Mouse (Mus musculus): ENCODE measurements around the gene Gpr157.

Gpr157 gene

GRCm38 (mm10) chr4:150117311-150117710 lies 30.1 kb downstream of the Gpr157 start:
- CTCF ChIA-PET: interaction anchor here in 3 of 4 experiments (0.6 to 1.9 kb wide), 7 partner anchors 18 to 90 kb away, joined by 3 to 5 read pairs (median 4); no protein-coding TSS in a partner anchor

GRCm38 (mm10) chr4:150118163-150118562 lies 31.0 kb downstream of the Gpr157 start:
- POLR2A ChIA-PET: interaction anchor here in 3 of 4 experiments (0.8 to 1.4 kb wide), 4 partner anchors 11 to 344 kb away, joined by 3 read pairs; no protein-coding TSS in a partner anchor
- CTCF ChIA-PET: interaction anchor here in 1 of 4 experiments (0.6 to 1.6 kb wide), 3 partner anchors 31 to 158 kb away, joined by 3 read pairs; partner anchors contain the start of gene Gpr157

More at GRCm38 (mm10) chr4:150117311-150117710, 30.1 kb downstream of the Gpr157 start:
- POLR2A ChIA-PET: interaction anchor here in 1 of 4 experiments (0.7 kb wide), 1 partner anchor 69 kb away, joined by 7 read pairs; no protein-coding TSS in a partner anchor

- CTCF ChIA-PET: interaction anchor here in 3 of 4 experiments (0.6 to 2.1 kb wide), 13 partner anchors 9 to 97 kb away, joined by 3 to 8 read pairs (median 3); partner anchors contain the start of gene Gpr157 (in 2 of the 3)
- POLR2A ChIA-PET: interaction anchor here in 3 of 4 experiments (0.5 to 1.4 kb wide), 16 partner anchors 10 to 344 kb away, joined by 3 to 5 read pairs (median 3); partner anchors contain the start of genes Gpr157 (in 1 of the 3) and H6pd (in 1 of the 3)
Measured at GRCm38 (mm10) chr4:150119055-150119454, 31.9 kb downstream of the Gpr157 start, which contains the start of gene Slc2a5. Gene Slc2a5, plus strand, starts transcription at chr4:150119283.

- POLR2A ChIA-PET: interaction anchor here in 3 of 4 experiments (0.5 to 1.4 kb wide), 10 partner anchors 15 to 345 kb away, joined by 3 to 4 read pairs (median 3); partner anchors contain the start of genes Gpr157 (in 1 of the 3) and H6pd (in 1 of the 3)
Measured at GRCm38 (mm10) chr4:150119640-150120039, 32.5 kb downstream of the Gpr157 start.

GRCm38 (mm10) chr4:150120173-150120833 lies 33.1 kb downstream of the Gpr157 start:
- POLR2A ChIA-PET: interaction anchor here in 3 of 4 experiments (1.0 to 1.3 kb wide), 5 partner anchors 10 to 111 kb away, joined by 3 to 8 read pairs (median 4); partner anchors contain the start of gene H6pd (in 1 of the 3)

More at GRCm38 (mm10) chr4:150119640-150120039, 32.5 kb downstream of the Gpr157 start:
- CTCF ChIA-PET: interaction anchor here in 3 of 4 experiments (0.6 to 2.1 kb wide), 10 partner anchors 10 to 96 kb away, joined by 3 to 8 read pairs (median 5); partner anchors contain the start of gene Gpr157 (in 1 of the 3)

GRCm38 (mm10) chr4:150121430-150121829 lies 34.3 kb downstream of the Gpr157 start:
- CTCF ChIA-PET: interaction anchor here in 3 of 4 experiments (0.6 to 1.1 kb wide), 8 partner anchors 15 to 407 kb away, joined by 3 to 6 read pairs (median 4); partner anchors contain the start of gene Gpr157 (in 1 of the 3)
- POLR2A ChIA-PET: interaction anchor here in 2 of 4 experiments (0.6 to 2.1 kb wide), 8 partner anchors 9 to 23 kb away, joined by 3 to 11 read pairs (median 4); no protein-coding TSS in a partner anchor

More at GRCm38 (mm10) chr4:150120173-150120833, 33.1 kb downstream of the Gpr157 start:
- CTCF ChIA-PET: interaction anchor here in 2 of 4 experiments (0.6 to 2.1 kb wide), 6 partner anchors 14 to 735 kb away, joined by 3 to 8 read pairs (median 5); no protein-coding TSS in a partner anchor

GRCm38 (mm10) chr4:150122476-150122875 lies 35.3 kb downstream of the Gpr157 start:
- CTCF ChIA-PET: interaction anchor here (0.6 to 1.1 kb wide), 5 partner anchors 14 to 90 kb away, joined by 3 to 4 read pairs (median 3); no protein-coding TSS in a partner anchor
- POLR2A ChIA-PET: interaction anchor here in 1 of 4 experiments (0.9 to 2.1 kb wide), 3 partner anchors 8 to 91 kb away, joined by 4 to 11 read pairs (median 5); no protein-coding TSS in a partner anchor

GRCm38 (mm10) chr4:150126373-150126772 lies 39.2 kb downstream of the Gpr157 start:
- ChIA-PET POLR2A (interaction anchor here in 2 of 4 experiments (0.7 to 1.7 kb wide), 4 partner anchors 18 to 34 kb away, joined by 3 to 5 read pairs (median 4); no protein-coding TSS in a partner anchor), CTCF (interaction anchor here in 2 of 4 experiments (0.6 to 2.7 kb wide), 5 partner anchors 10 to 36 kb away, joined by 3 to 8 read pairs (median 5); no protein-coding TSS in a partner anchor)

- ChIA-PET CTCF (interaction anchor here in 2 of 4 experiments (1.1 to 1.8 kb wide), 4 partner anchors 9 to 10 kb away, joined by 3 to 8 read pairs (median 3); partner anchors contain the start of gene Slc2a5 (in 1 of the 2)), POLR2A (interaction anchor here in 1 of 4 experiments (1.4 kb wide), 1 partner anchor 17 kb away, joined by 4 read pairs; no protein-coding TSS in a partner anchor)
Measured at GRCm38 (mm10) chr4:150127894-150128293, 40.7 kb downstream of the Gpr157 start.

- ChIA-PET CTCF (interaction anchor here (0.6 to 1.8 kb wide), 9 partner anchors 8 to 28 kb away, joined by 3 to 9 read pairs (median 3); partner anchors contain the start of gene Slc2a5 (in 1 of the 4)), POLR2A (interaction anchor here in 3 of 4 experiments (0.6 to 1.4 kb wide), 7 partner anchors 10 to 110 kb away, joined by 3 to 4 read pairs (median 3); partner anchors contain the start of gene Gpr157 (in 1 of the 3))
Measured at GRCm38 (mm10) chr4:150128571-150128970, 41.4 kb downstream of the Gpr157 start.

- ChIA-PET CTCF (interaction anchor here (0.6 to 1.8 kb wide), 11 partner anchors 31 to 940 kb away, joined by 3 to 9 read pairs (median 3); no protein-coding TSS in a partner anchor), POLR2A (interaction anchor here (0.6 to 2.6 kb wide), 20 partner anchors 9 to 366 kb away, joined by 3 to 14 read pairs (median 4); partner anchors contain the start of gene Slc2a5 (in 1 of the 4))
Measured at GRCm38 (mm10) chr4:150130661-150131060, 43.5 kb downstream of the Gpr157 start.

- ChIA-PET POLR2A (interaction anchor here in 2 of 4 experiments (0.9 to 3.4 kb wide), 5 partner anchors 11 to 46 kb away, joined by 3 to 13 read pairs (median 3); partner anchors contain the start of gene Gpr157 (in 1 of the 2)), CTCF (interaction anchor here (0.5 to 1.8 kb wide), 10 partner anchors 25 to 788 kb away, joined by 3 to 12 read pairs (median 4); no protein-coding TSS in a partner anchor)
Measured at GRCm38 (mm10) chr4:150132692-150133271, 45.6 kb downstream of the Gpr157 start.

GRCm38 (mm10) chr4:150135254-150135653 lies 48.1 kb downstream of the Gpr157 start:
- ChIA-PET CTCF (interaction anchor here (0.6 to 5.7 kb wide), 18 partner anchors 9 to 367 kb away, joined by 3 to 51 read pairs (median 4); no protein-coding TSS in a partner anchor), POLR2A (interaction anchor here (0.5 to 3.4 kb wide), 8 partner anchors 9 to 27 kb away, joined by 3 to 13 read pairs (median 4); no protein-coding TSS in a partner anchor)

- CTCF ChIA-PET: interaction anchor here (0.6 to 5.7 kb wide), 37 partner anchors 8 to 1484 kb away, joined by 3 to 51 read pairs (median 4); partner anchors contain the start of genes Gpr157 (in 2 of the 4), Slc2a5 (in 1 of the 4) and Slc2a7 (in 1 of the 4)
- POLR2A ChIA-PET: interaction anchor here (0.5 to 2.4 kb wide), 14 partner anchors 8 to 353 kb away, joined by 3 to 9 read pairs (median 4); partner anchors contain the start of genes Gpr157 (in 1 of the 4) and Slc2a5 (in 1 of the 4)
Measured at GRCm38 (mm10) chr4:150136693-150137092, 49.5 kb downstream of the Gpr157 start.

GRCm38 (mm10) chr4:150137368-150138083 lies 50.4 kb downstream of the Gpr157 start:
- CTCF ChIA-PET: interaction anchor here (0.5 to 5.7 kb wide), 61 partner anchors 8 to 387 kb away, joined by 3 to 51 read pairs (median 5); partner anchors contain the start of genes Gpr157 (in 2 of the 4), Slc2a5 (in 1 of the 4) and Slc2a7 (in 1 of the 4)
- POLR2A ChIA-PET: interaction anchor here (0.6 to 3.3 kb wide), 38 partner anchors 7 to 354 kb away, joined by 3 to 21 read pairs (median 4); partner anchors contain the start of genes Gpr157 (in 4 of the 4), Slc2a7 (in 2 of the 4), Slc2a5 (in 1 of the 4) and Spsb1 (in 1 of the 4)
